Mouse (Mus musculus): ENCODE data around the gene Olfr316. TPM values are rescaled to one million over a fixed set of nuclear protein-coding genes. Genes with fewer than 3 reads are reported as not detected.

Olfr316 gene
- polyA plus RNA-seq, 1 experiment from 2014 or later = not detected

Other genes with a start within 250 kb of the Olfr316 start
- gene Olfr330, start 217.9 kb upstream of the Olfr316 start, polyA plus RNA-seq (2016; fragmentation: Nextera tagmentation; extraction: Ambion mirVana) = not detected in 2 replicates
- gene Olfr329-ps, start 206.3 kb upstream of the Olfr316 start, polyA plus RNA-seq (2016; fragmentation: Nextera tagmentation; extraction: Ambion mirVana) = not detected in 2 replicates
- not detected in 2 replicates for gene Olfr328, start 197.1 kb upstream of the Olfr316 start, polyA plus RNA-seq (2016; fragmentation: Nextera tagmentation; extraction: Ambion mirVana)
- not detected in 2 replicates for gene Olfr224, start 182.2 kb upstream of the Olfr316 start, polyA plus RNA-seq (2016; fragmentation: Nextera tagmentation; extraction: Ambion mirVana)
- not detected in 2 replicates for gene Olfr325, start 175.0 kb upstream of the Olfr316 start, polyA plus RNA-seq (2016; fragmentation: Nextera tagmentation; extraction: Ambion mirVana)
- gene Olfr324, start 157.6 kb upstream of the Olfr316 start, polyA plus RNA-seq (2016; fragmentation: Nextera tagmentation; extraction: Ambion mirVana) = not detected in 2 replicates
- not detected in 2 replicates for gene 2210407C18Rik, start 136.7 kb upstream of the Olfr316 start, polyA plus RNA-seq (2016; fragmentation: Nextera tagmentation; extraction: Ambion mirVana)
- not detected in 2 replicates for gene Olfr323, start 122.2 kb upstream of the Olfr316 start, polyA plus RNA-seq (2016; fragmentation: Nextera tagmentation; extraction: Ambion mirVana)
- gene Trim58, start 112.3 kb upstream of the Olfr316 start, polyA plus RNA-seq (2016; fragmentation: Nextera tagmentation; extraction: Ambion mirVana) = 9.2 and 10.1 TPM in 2 replicates
- not detected in 2 replicates for gene Olfr322, start 94.0 kb upstream of the Olfr316 start, polyA plus RNA-seq (2016; fragmentation: Nextera tagmentation; extraction: Ambion mirVana)
- not detected in 2 replicates for gene Olfr320, start 71.6 kb upstream of the Olfr316 start, polyA plus RNA-seq (2016; fragmentation: Nextera tagmentation; extraction: Ambion mirVana)
- gene Olfr319, start 53.6 kb upstream of the Olfr316 start, polyA plus RNA-seq (2016; fragmentation: Nextera tagmentation; extraction: Ambion mirVana) = not detected in 2 replicates
- gene Olfr318, start 28.7 kb upstream of the Olfr316 start, polyA plus RNA-seq (2016; fragmentation: Nextera tagmentation; extraction: Ambion mirVana) = not detected in 2 replicates
- not detected in 2 replicates for gene Olfr317, start 13.5 kb upstream of the Olfr316 start, polyA plus RNA-seq (2016; fragmentation: Nextera tagmentation; extraction: Ambion mirVana)
- gene Olfr315, start 20.5 kb downstream of the Olfr316 start, polyA plus RNA-seq (2016; fragmentation: Nextera tagmentation; extraction: Ambion mirVana) = not detected in 2 replicates
- not detected in 2 replicates for gene Olfr314, start 30.2 kb downstream of the Olfr316 start, polyA plus RNA-seq (2016; fragmentation: Nextera tagmentation; extraction: Ambion mirVana)
- gene Fam183b, start 49.2 kb downstream of the Olfr316 start, polyA plus RNA-seq (2016; fragmentation: Nextera tagmentation; extraction: Ambion mirVana) = 0.31 TPM in 1 of 2 replicates, not detected in the other
- gene Olfr313, start 62.3 kb downstream of the Olfr316 start, polyA plus RNA-seq (2016; fragmentation: Nextera tagmentation; extraction: Ambion mirVana) = not detected in 2 replicates
- gene Olfr312, start 76.5 kb downstream of the Olfr316 start, polyA plus RNA-seq (2016; fragmentation: Nextera tagmentation; extraction: Ambion mirVana) = not detected in 2 replicates
- gene Olfr311, start 86.5 kb downstream of the Olfr316 start, polyA plus RNA-seq (2016; fragmentation: Nextera tagmentation; extraction: Ambion mirVana) = not detected in 2 replicates
- gene Gm12258, start 94.4 kb downstream of the Olfr316 start, polyA plus RNA-seq (2016; fragmentation: Nextera tagmentation; extraction: Ambion mirVana) = 2.5 and 2.8 TPM in 2 replicates
- gene 2810021J22Rik, start 114.5 kb downstream of the Olfr316 start, polyA plus RNA-seq (2016; fragmentation: Nextera tagmentation; extraction: Ambion mirVana) = 3.2 and 3.6 TPM in 2 replicates
- gene Zfp39, start 151.5 kb downstream of the Olfr316 start, polyA plus RNA-seq (2016; fragmentation: Nextera tagmentation; extraction: Ambion mirVana) = 6.1 and 7.1 TPM in 2 replicates
- 9.5 and 10.9 TPM in 2 replicates for gene Btnl10, start 165.2 kb downstream of the Olfr316 start, polyA plus RNA-seq (2016; fragmentation: Nextera tagmentation; extraction: Ambion mirVana)
- 200 and 207 TPM in 2 replicates for gene Rnf187, start 186.2 kb downstream of the Olfr316 start, polyA plus RNA-seq (2016; fragmentation: Nextera tagmentation; extraction: Ambion mirVana)
- 5.3 and 5.7 TPM in 2 replicates for gene Hist3h2ba, start 196.2 kb downstream of the Olfr316 start, polyA plus RNA-seq (2016; fragmentation: Nextera tagmentation; extraction: Ambion mirVana)
- gene Hist3h2a, start 202.0 kb downstream of the Olfr316 start, polyA plus RNA-seq (2016; fragmentation: Nextera tagmentation; extraction: Ambion mirVana) = 14.3 and 16.9 TPM in 2 replicates
- gene Trim17, start 202.0 kb downstream of the Olfr316 start, polyA plus RNA-seq (2016; fragmentation: Nextera tagmentation; extraction: Ambion mirVana) = 0.07 and 0.13 TPM in 2 replicates
- gene Trim11, start 225.4 kb downstream of the Olfr316 start, polyA plus RNA-seq (2016; fragmentation: Nextera tagmentation; extraction: Ambion mirVana) = 11.2 and 11.5 TPM in 2 replicates